Mouse (Mus musculus) midbrain, embryonic 11.5 days (tissue): Measurements from ENCODE around the gene Klhl23. TPM values are rescaled to one million over a fixed set of nuclear protein-coding genes. Genes with fewer than 3 reads are reported as not detected.

Experiments
- ATAC-seq: fragments of 200-750 bp; cut with Nextera tagmentation; 2 replicates; pipeline ENCODE4 v1.8.0; 2017; ENCODE audit warnings: moderate TSS enrichment, moderate library complexity; ENCODE audit not compliant: low FRiP score
- DNase-seq: peaks from one replicate; pipeline ENCODE4 v3.0.0; 2015; ENCODE audit warnings: low spot score; ENCODE audit errors: missing footprints
- H3K27ac ChIP-seq: fragments of 300-500 bp; sonication (generic); 2 replicates; pipeline ENCODE4 v1.5.1; 2014; ENCODE audit warnings: low read depth, low read length
- H3K27me3 ChIP-seq: fragments of 300-500 bp; sonication (generic); 2 replicates; pipeline ENCODE4 v1.6.1; 2014; ENCODE audit warnings: mild to moderate bottlenecking, low read length, moderate library complexity, mixed read lengths; ENCODE audit not compliant: control insufficient read depth, insufficient read depth
- H3K36me3 ChIP-seq: fragments of 300-500 bp; sonication (generic); 2 replicates; pipeline ENCODE4 v1.6.1; 2014; ENCODE audit warnings: mild to moderate bottlenecking, low read length, moderate library complexity, mixed read lengths; ENCODE audit not compliant: control insufficient read depth, insufficient read depth
- H3K4me1 ChIP-seq: fragments of 300-500 bp; sonication (generic); 2 replicates; pipeline ENCODE4 v1.6.1; 2014; ENCODE audit warnings: low read length; ENCODE audit not compliant: control insufficient read depth, insufficient read depth
- H3K4me2 ChIP-seq: fragments of 300-500 bp; sonication (generic); 2 replicates; pipeline ENCODE4 v1.6.1; 2014; ENCODE audit warnings: mild to moderate bottlenecking, moderate library complexity
- H3K4me3 ChIP-seq: fragments of 300-500 bp; sonication (generic); 2 replicates; pipeline ENCODE4 v1.5.1; 2014; ENCODE audit warnings: low read depth, low read length
- H3K9ac ChIP-seq: fragments of 300-500 bp; sonication (generic); 2 replicates; pipeline ENCODE4 v1.6.1; 2014; ENCODE audit warnings: low read length
- H3K9me3 ChIP-seq: fragments of 300-500 bp; sonication (generic); 2 replicates; pipeline ENCODE4 v1.6.1; 2016; ENCODE audit warnings: low read length; ENCODE audit not compliant: control insufficient read depth
- WGBS: fragments of 180-500 bp; shearing (Covaris S2); extraction: QIAGEN DNeasy Blood & Tissue Kit; methylation state at CpG from one replicate; pipeline ENCODE4 v1.1.7; 2014; 5-methylcytosine and 5-hydroxymethylcytosine counted together
- polyA plus RNA-seq: library from polyadenylated mRNA; unstranded; fragments of >200 nt; fragmentation: Nextera tagmentation; extraction: Ambion mirVana; gene quantifications from 2 replicates; pipeline ENCODE4 v1.2.1, GENCODE M21; 2014

The Klhl23 gene
- polyA plus RNA-seq, 1 experiment from 2014 or later = 35.0 TPM

DNA sequence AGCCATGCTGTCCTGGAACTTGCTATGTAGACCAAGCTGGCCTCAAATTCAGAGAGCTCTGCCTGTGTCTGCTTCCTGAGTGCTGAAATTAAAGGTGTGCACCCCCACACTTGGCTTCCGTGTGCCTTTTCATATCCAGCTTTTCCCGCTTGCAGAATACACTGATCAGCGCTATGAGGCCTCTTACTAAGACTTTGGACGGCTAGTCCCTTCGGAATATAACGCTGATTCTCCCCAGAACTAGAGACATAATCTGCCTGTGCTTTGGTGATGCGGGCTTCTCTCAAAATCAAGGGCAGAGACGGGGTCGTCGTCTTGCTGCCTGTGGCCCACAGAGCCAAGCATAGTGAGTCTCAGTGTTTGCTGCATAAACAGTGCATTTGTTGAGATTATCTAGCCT lies 4.2 kb downstream of the Klhl23 start:
- H3K27ac ChIP-seq = peak overlapping the region; percentile 50
- H3K9me3 ChIP-seq = no peaks in the 10 kb centered on the region
- WGBS = 70% methylated on average over 10 of the region's 10 CpGs
- no peaks in the 10 kb centered on the region for H3K36me3 ChIP-seq
- peaks cover 19% of the 10 kb centered on the region for H3K4me1 ChIP-seq
- H3K9ac ChIP-seq = no peak overlapping the region
- no peak overlapping the region for H3K4me2 ChIP-seq
- DNase-seq (peak; percentile 86), ATAC-seq (no peak)
- no peak overlapping the region for H3K4me3 ChIP-seq
- H3K27me3 ChIP-seq = no peaks in the 10 kb centered on the region

GRCm38 (mm10) chr2:69826380-69826779 lies 4.6 kb downstream of the Klhl23 start:
- 0 out of 2 replicates have a peak overlapping the region, but pooled peaks have one; percentile 3 for H3K4me2 ChIP-seq
- no peak overlapping the region for H3K4me3 ChIP-seq
- no peak overlapping the region for H3K9ac ChIP-seq

DNA sequence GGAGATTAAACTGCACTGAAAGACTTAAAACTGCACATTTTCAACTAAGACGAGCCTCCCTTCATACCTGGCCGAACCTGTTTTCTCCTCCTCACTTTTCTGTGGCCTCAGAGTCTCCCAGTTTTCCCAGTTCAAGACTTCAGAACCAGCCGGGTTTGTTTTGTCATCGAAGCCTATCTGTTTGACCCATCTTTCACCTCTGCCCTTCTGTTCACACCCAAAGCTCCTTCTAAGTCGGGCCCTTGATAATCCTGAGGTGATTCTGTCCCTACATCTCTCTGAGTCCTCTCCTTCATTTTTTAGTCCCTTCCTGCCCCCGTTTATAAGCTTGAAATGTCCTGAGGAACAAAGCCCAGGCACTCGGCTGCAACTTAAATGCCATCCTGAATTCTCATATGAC lies 6.3 kb downstream of the Klhl23 start:
- Histone ChIP-seq H3K36me3 (no peaks in the 10 kb centered on the region), H3K4me1 (peaks cover 13% of the 10 kb centered on the region), H3K9me3 (no peaks in the 10 kb centered on the region), H3K27me3 (no peaks in the 10 kb centered on the region), H3K4me2 (no peak overlapping the region), H3K9ac (peak overlapping the region; percentile 40), H3K4me3 (no peak overlapping the region), H3K27ac (no peak overlapping the region)
- ATAC-seq (no peak), DNase-seq (peak; percentile 83)
- WGBS = 34% methylated on average over 7 of the region's 7 CpGs

More at GRCm38 (mm10) chr2:69826380-69826779, 4.6 kb downstream of the Klhl23 start:
- Histone ChIP-seq H3K4me1 (peaks cover 19% of the 10 kb centered on the region), H3K9me3 (no peaks in the 10 kb centered on the region), H3K27me3 (no peaks in the 10 kb centered on the region), H3K27ac (peak overlapping the region; percentile 50), H3K36me3 (no peaks in the 10 kb centered on the region)
- no peak for ATAC-seq
- DNase-seq = peak; percentile 85
- WGBS = 37% methylated on average over 2 of the region's 2 CpGs

- Histone ChIP-seq H3K27ac (no peak overlapping the region), H3K9ac (no peak overlapping the region), H3K36me3 (no peaks in the 10 kb centered on the region; the same call in 1 of the 2 replicates), H3K4me1 (peaks cover 10% of the 10 kb centered on the region), H3K4me3 (no peak overlapping the region), H3K27me3 (no peaks in the 10 kb centered on the region), H3K4me2 (no peak overlapping the region), H3K9me3 (no peaks in the 10 kb centered on the region)
- ATAC-seq = no peak
- peak; percentile 69 for DNase-seq
- WGBS = 93% methylated on average over 2 of the region's 2 CpGs
These were observed 7.9 kb downstream of the Klhl23 start for GRCm38 (mm10) chr2:69829680-69830079.

DNA sequence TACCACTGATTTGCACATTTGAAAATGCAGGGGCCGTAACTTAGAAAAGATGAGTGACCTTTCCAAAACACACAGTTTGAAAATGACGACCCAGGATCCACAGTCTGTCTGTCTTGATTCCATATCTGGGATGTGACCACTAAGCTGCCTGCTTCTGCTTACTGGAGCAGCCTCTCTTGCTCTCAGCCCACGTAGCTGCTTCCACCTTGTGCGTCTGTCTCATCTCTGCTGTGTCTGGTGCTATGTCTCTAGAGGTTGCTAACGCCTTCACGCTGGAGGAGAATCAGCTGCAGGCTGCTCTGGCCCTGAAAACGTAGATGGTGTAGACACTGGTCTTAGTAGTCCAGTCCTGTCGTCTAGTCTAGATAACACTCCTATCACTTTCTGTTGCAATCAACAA lies 8.4 kb downstream of the Klhl23 start:
- H3K27ac ChIP-seq = no peak overlapping the region
- H3K36me3 ChIP-seq = peaks cover 3% of the 10 kb centered on the region; the same call in 1 of the 2 replicates
- DNase-seq (peak; percentile 14), ATAC-seq (no peak)
- H3K4me2 ChIP-seq = no peak overlapping the region
- H3K4me3 ChIP-seq = no peak overlapping the region
- no peak overlapping the region for H3K9ac ChIP-seq
- H3K27me3 ChIP-seq = no peaks in the 10 kb centered on the region
- H3K4me1 ChIP-seq = peaks cover 10% of the 10 kb centered on the region
- WGBS = 89% methylated on average over 8 of the region's 8 CpGs
- no peaks in the 10 kb centered on the region for H3K9me3 ChIP-seq

DNA sequence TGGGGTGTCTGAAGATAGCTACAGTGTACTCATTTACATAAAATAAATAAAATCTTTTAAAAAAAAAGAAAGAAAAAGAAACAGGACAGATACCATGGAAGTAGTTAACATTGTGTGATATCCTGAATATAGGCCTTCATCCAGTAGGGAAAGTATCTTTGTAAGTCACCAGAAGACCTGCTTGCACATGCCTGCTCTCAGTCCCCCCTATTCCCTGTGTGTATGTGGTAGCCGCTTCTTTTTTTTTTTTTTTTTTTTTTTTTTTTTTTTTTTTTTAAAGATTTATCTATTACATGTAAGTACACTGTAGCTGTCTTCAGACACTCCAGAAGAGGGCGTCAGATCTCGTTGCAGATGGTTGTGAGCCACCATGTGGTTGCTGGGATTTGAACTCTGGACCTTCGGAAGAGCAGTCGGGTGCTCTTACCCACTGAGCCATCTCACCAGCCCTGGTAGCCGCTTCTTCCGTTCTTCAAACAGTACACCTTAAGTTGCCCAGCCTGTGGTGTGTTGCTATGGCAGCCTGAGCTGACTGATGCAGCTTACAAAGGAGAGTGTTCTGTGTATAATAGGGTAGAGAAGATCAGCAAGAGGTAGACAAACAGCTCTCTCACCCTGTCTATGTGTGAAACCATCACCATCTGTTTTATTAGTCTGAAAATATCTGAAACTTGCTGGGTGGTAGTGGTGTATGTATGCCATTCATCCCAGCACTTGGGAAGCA lies 15.7 kb downstream of the Klhl23 start:
- Histone ChIP-seq H3K4me1 (no peaks in the 10 kb centered on the region; the same call in 1 of the 2 replicates), H3K27me3 (no peaks in the 10 kb centered on the region), H3K27ac (no peak overlapping the region), H3K9ac (no peak overlapping the region), H3K36me3 (peaks cover 3% of the 10 kb centered on the region; the same call in 1 of the 2 replicates), H3K4me3 (no peak overlapping the region), H3K9me3 (no peaks in the 10 kb centered on the region), H3K4me2 (no peak overlapping the region)
- ATAC-seq = peak; percentile 27; the same call in 1 of the 2 replicates
- 75% methylated on average over 7 of the region's 7 CpGs for WGBS
- no peak for DNase-seq

DNA sequence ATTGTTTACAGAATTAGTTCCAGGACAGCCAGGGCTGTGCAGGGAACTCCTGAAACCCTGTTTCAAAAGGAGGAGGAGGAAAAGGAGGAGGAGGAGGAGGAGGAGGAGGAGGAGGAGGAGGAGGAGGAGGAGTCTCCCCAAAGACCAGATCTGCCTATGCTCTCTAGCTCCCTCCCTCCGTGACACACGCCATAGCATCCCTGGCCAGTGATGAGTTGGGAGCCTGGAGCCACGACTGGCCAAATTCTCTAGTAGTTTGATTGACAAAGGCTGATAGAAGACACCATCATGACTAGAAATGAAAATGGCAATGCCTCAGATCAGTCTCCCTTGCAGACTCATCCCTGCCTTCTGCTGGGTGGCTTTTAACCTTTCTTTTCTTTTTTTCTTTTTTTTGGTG lies 16.3 kb downstream of the Klhl23 start:
- WGBS = 31% methylated on average over 3 of the region's 3 CpGs
- Histone ChIP-seq H3K27me3 (no peaks in the 10 kb centered on the region), H3K36me3 (peaks cover 3% of the 10 kb centered on the region; the same call in 1 of the 2 replicates), H3K27ac (no peak overlapping the region), H3K4me2 (no peak overlapping the region), H3K4me1 (no peaks in the 10 kb centered on the region; the same call in 1 of the 2 replicates), H3K9ac (no peak overlapping the region), H3K9me3 (no peaks in the 10 kb centered on the region), H3K4me3 (no peak overlapping the region)
- DNase-seq = no peak
- ATAC-seq = peak; percentile 38; the same call in 1 of the 2 replicates

GRCm38 (mm10) chr2:69838707-69839106 lies 17.0 kb downstream of the Klhl23 start:
- no peaks in the 10 kb centered on the region for H3K27me3 ChIP-seq
- DNase-seq (no peak), ATAC-seq (no peak)

GRCm38 (mm10) chr2:69840261-69840660 lies 18.5 kb downstream of the Klhl23 start:
- Histone ChIP-seq H3K9me3 (no peaks in the 10 kb centered on the region), H3K4me2 (no peak overlapping the region), H3K27ac (no peak overlapping the region), H3K36me3 (no peaks in the 10 kb centered on the region), H3K9ac (no peak overlapping the region), H3K4me1 (no peaks in the 10 kb centered on the region; the same call in 1 of the 2 replicates), H3K27me3 (no peaks in the 10 kb centered on the region), H3K4me3 (no peak overlapping the region)
- ATAC-seq = 0 out of 2 replicates have a peak, but pooled peaks have one; percentile 14
- no peak for DNase-seq
- WGBS = 41% methylated on average over 6 of the region's 6 CpGs

More at GRCm38 (mm10) chr2:69838707-69839106, 17.0 kb downstream of the Klhl23 start:
- H3K4me1 ChIP-seq = no peaks in the 10 kb centered on the region; the same call in 1 of the 2 replicates
- no peak overlapping the region for H3K9ac ChIP-seq
- peaks cover 3% of the 10 kb centered on the region; the same call in 1 of the 2 replicates for H3K36me3 ChIP-seq
- H3K27ac ChIP-seq = no peak overlapping the region
- no peak overlapping the region for H3K4me2 ChIP-seq
- no peak overlapping the region for H3K4me3 ChIP-seq
- H3K9me3 ChIP-seq = no peaks in the 10 kb centered on the region
